ENCODE assay signal across 13 mouse cellular contexts in genomic region chr6:37143867-37144163, GRCm38 (mm10).
DNase-seq lines count a peak whose midpoint lies in the region; ATAC-seq and TF ChIP-seq lines count a peak whose summit lies in the region.
"Had no signal": no experiment of that assay in that cellular context is flagged by ENCODE, and none has a peak within 500 bp of the region (broad histone marks: within the 10 kb centered on the region; RNA-seq: fewer than 3 reads in every experiment).

No protein-coding gene starts in this region.

- peaks cover 12% of the 10 kb centered on the region for H3K4me1 ChIP-seq in forebrain, embryonic 16.5 days (replicated peaks; ENCODE audit: control insufficient read depth, insufficient read depth, low read length)
- peaks cover 9% of the 10 kb centered on the region; the same call in 1 of the 2 replicates for H3K4me1 ChIP-seq in forebrain, embryonic 10.5 days
- no peaks in the 10 kb centered on the region for H3K4me1 ChIP-seq in hindbrain, postnatal 0 days (ENCODE audit: insufficient read depth, low read length)
- H3K4me1 ChIP-seq in hindbrain, embryonic 10.5 days (replicated peaks) = peaks cover 11% of the 10 kb centered on the region; the same call in 1 of the 2 replicates
- peaks cover 16% of the 10 kb centered on the region for H3K4me1 ChIP-seq in bone marrow macrophage, adult 2 months (ENCODE audit: control insufficient read depth, insufficient read depth, low read length)
- H3K4me1 ChIP-seq in limb, embryonic 14.5 days (ENCODE audit: control insufficient read depth, insufficient read depth, low read length) = peaks cover 10% of the 10 kb centered on the region; the same call in 1 of the 2 replicates

- H3K9me3 ChIP-seq in forebrain, embryonic 16.5 days (ENCODE audit: control insufficient read depth, low read length) = no peaks in the 10 kb centered on the region
- no peaks in the 10 kb centered on the region for H3K9me3 ChIP-seq in forebrain, embryonic 10.5 days
- H3K9me3 ChIP-seq in hindbrain, postnatal 0 days (ENCODE audit: low read length) = no peaks in the 10 kb centered on the region
- H3K9me3 ChIP-seq in hindbrain, embryonic 10.5 days = no peaks in the 10 kb centered on the region
- H3K9me3 ChIP-seq in limb, embryonic 14.5 days (ENCODE audit: control insufficient read depth, low read length) = no peaks in the 10 kb centered on the region
- H3K9me3 ChIP-seq: embryonic facial prominence, embryonic 12.5 days had no signal

- no peak overlapping the region for H3K4me2 ChIP-seq in forebrain, embryonic 16.5 days (ENCODE audit: low read length)
- no peak overlapping the region for H3K4me2 ChIP-seq in hindbrain, postnatal 0 days (ENCODE audit: low read depth, low read length)
- H3K4me2 ChIP-seq in limb, embryonic 14.5 days (replicated peaks; ENCODE audit: low read depth, low read length, severe bottlenecking) = no peak overlapping the region
- H3K4me2 ChIP-seq: embryonic facial prominence, embryonic 12.5 days had no signal

- no peak for TF ChIP-seq CTCF in hindbrain, postnatal 0 days (IDR thresholded peaks at IDR 0.05; ENCODE audit: low read depth)
- no peak for TF ChIP-seq CTCF in bone marrow macrophage, adult 2 months (IDR thresholded peaks at IDR 0.05; ENCODE audit: low read depth, low read length)

- no peak overlapping the region for H3K9ac ChIP-seq in forebrain, embryonic 16.5 days (replicated peaks; ENCODE audit: low read depth, low read length)
- H3K9ac ChIP-seq in hindbrain, postnatal 0 days (replicated peaks; ENCODE audit: low read length) = no peak overlapping the region
- no peak overlapping the region for H3K9ac ChIP-seq in limb, embryonic 14.5 days (ENCODE audit: low read depth, low read length, severe bottlenecking)
- H3K9ac ChIP-seq: embryonic facial prominence, embryonic 12.5 days had no signal

- no peak for DNase-seq in forebrain, embryonic 10.5 days (ENCODE audit: extremely low spot score, low spot score)
- DNase-seq in hindbrain, postnatal 0 days (ENCODE audit: low spot score) = no peak
- no peak for DNase-seq in hindbrain, embryonic 10.5 days (ENCODE audit: low spot score)
- peak; percentile 15 for DNase-seq in limb, embryonic 14.5 days (ENCODE audit: low spot score)
- no peak for DNase-seq in Muller cell, postnatal 12 days (ENCODE audit: inconsistent ontology term)
- no peak for DNase-seq in kidney, postnatal 36 days
- DNase-seq: kidney, adult 8-10 months; thymus, postnatal 25 days had no signal

- no peak for TF ChIP-seq POLR2A in bone marrow macrophage, adult 2 months (IDR thresholded peaks at IDR 0.05; ENCODE audit: borderline replicate concordance, low read depth, low read length)
- no peak for TF ChIP-seq POLR2A in limb, embryonic 14.5 days (IDR thresholded peaks at IDR 0.05; ENCODE audit: borderline replicate concordance, extremely low read depth, insufficient read depth, insufficient read length)

- H3K27me3 ChIP-seq in forebrain, embryonic 16.5 days (replicated peaks; ENCODE audit: control insufficient read depth, insufficient read depth, low read length) = no peaks in the 10 kb centered on the region
- no peaks in the 10 kb centered on the region for H3K27me3 ChIP-seq in forebrain, embryonic 10.5 days (ENCODE audit: poor library complexity, severe bottlenecking)
- no peaks in the 10 kb centered on the region for H3K27me3 ChIP-seq in hindbrain, postnatal 0 days (ENCODE audit: insufficient read depth, low read length)
- H3K27me3 ChIP-seq in hindbrain, embryonic 10.5 days (ENCODE audit: insufficient read depth, poor library complexity, severe bottlenecking) = no peaks in the 10 kb centered on the region
- no peaks in the 10 kb centered on the region for H3K27me3 ChIP-seq in limb, embryonic 14.5 days (ENCODE audit: control insufficient read depth, insufficient read depth, low read length)
- H3K27me3 ChIP-seq: embryonic facial prominence, embryonic 12.5 days had no signal

- ATAC-seq in forebrain, embryonic 16.5 days = 0 out of 2 replicates have a peak, but pooled peaks have one; percentile 29
- ATAC-seq in hindbrain, postnatal 0 days = peak; percentile 63; the same call in 1 of the 2 replicates
- peak; percentile 34; the same call in 1 of the 2 replicates for ATAC-seq in limb, embryonic 14.5 days (ENCODE audit: low FRiP score, low read depth)
- ATAC-seq: activated CD4-positive, CD25-positive, alpha-beta regulatory T cell, adult 4 months had no signal

- WGBS in forebrain, embryonic 16.5 days = 49% methylated on average over 4 of the region's 4 CpGs
- 78% methylated on average over 4 of the region's 4 CpGs for WGBS in forebrain, embryonic 10.5 days
- WGBS in hindbrain, postnatal 0 days = 61% methylated on average over 4 of the region's 4 CpGs
- WGBS in hindbrain, embryonic 10.5 days = 87% methylated on average over 4 of the region's 4 CpGs
- 59% methylated on average over 4 of the region's 4 CpGs for WGBS in limb, embryonic 14.5 days

- H3K4me3 ChIP-seq in forebrain, embryonic 16.5 days (replicated peaks; ENCODE audit: low read length) = no peak overlapping the region
- H3K4me3 ChIP-seq in forebrain, embryonic 10.5 days = no peak overlapping the region
- H3K4me3 ChIP-seq in hindbrain, postnatal 0 days (ENCODE audit: low read length) = no peak overlapping the region
- H3K4me3 ChIP-seq in hindbrain, embryonic 10.5 days = no peak overlapping the region
- H3K4me3 ChIP-seq in bone marrow macrophage, adult 2 months (ENCODE audit: insufficient read depth, low read length) = 0 out of 2 replicates have a peak overlapping the region, but pooled peaks have one; percentile 25
- no peak overlapping the region for H3K4me3 ChIP-seq in limb, embryonic 14.5 days (replicated peaks; ENCODE audit: low read length)
- H3K4me3 ChIP-seq: embryonic facial prominence, embryonic 12.5 days; heart, adult 2 months had no signal

- no peaks in the 10 kb centered on the region for H3K36me3 ChIP-seq in forebrain, embryonic 16.5 days (ENCODE audit: control insufficient read depth, insufficient read depth)
- no peaks in the 10 kb centered on the region for H3K36me3 ChIP-seq in forebrain, embryonic 10.5 days (replicated peaks)
- H3K36me3 ChIP-seq in hindbrain, postnatal 0 days (ENCODE audit: insufficient read depth, low read length) = no peaks in the 10 kb centered on the region
- no peaks in the 10 kb centered on the region for H3K36me3 ChIP-seq in hindbrain, embryonic 10.5 days
- H3K36me3 ChIP-seq in limb, embryonic 14.5 days (ENCODE audit: control insufficient read depth, insufficient read depth, low read length) = no peaks in the 10 kb centered on the region
- H3K36me3 ChIP-seq: embryonic facial prominence, embryonic 12.5 days had no signal

- H3K27ac ChIP-seq in forebrain, embryonic 16.5 days (ENCODE audit: low read length) = peak overlapping the region; percentile 63; the same call in 1 of the 2 replicates
- no peak overlapping the region for H3K27ac ChIP-seq in forebrain, embryonic 10.5 days
- H3K27ac ChIP-seq in hindbrain, postnatal 0 days = no peak overlapping the region; the same call in 1 of the 2 replicates
- no peak overlapping the region for H3K27ac ChIP-seq in hindbrain, embryonic 10.5 days
- peak overlapping the region; percentile 41 for H3K27ac ChIP-seq in bone marrow macrophage, adult 2 months (ENCODE audit: insufficient read depth, low read depth, low read length)
- no peak overlapping the region for H3K27ac ChIP-seq in limb, embryonic 14.5 days (replicated peaks; ENCODE audit: low read depth, low read length)
- H3K27ac ChIP-seq: embryonic facial prominence, embryonic 12.5 days had no signal

Comparison
In these comparisons a context has a peak if more than half of its experiments do, and no peak if none do; other contexts are left out.
1. H3K27ac ChIP-seq: peak in forebrain, embryonic 16.5 days (single experiment) and bone marrow macrophage, adult 2 months (single experiment); none in forebrain, embryonic 10.5 days (single experiment), hindbrain, postnatal 0 days (single experiment), hindbrain, embryonic 10.5 days (single experiment) and limb, embryonic 14.5 days (single experiment).
2. Peak in every context shown above with its lines, with median percentiles within 50 percentile points of each other: ATAC-seq.